Mouse (Mus musculus): ENCODE results near the gene Mrps35. TPM values are rescaled to one million over a fixed set of nuclear protein-coding genes. Genes with fewer than 3 reads are reported as not detected.

Gene Mrps35
- polyA plus RNA-seq, 1 experiment from 2014 or later: 89.3 TPM

- WGBS: 8% methylated on average over 18 of the region's 20 CpGs
- Histone ChIP-seq H3K4me2 (ENCODE audit: low read depth, low read length) (peak within 1 kb of the TSS; percentile 59), H3K36me3 (ENCODE audit: control insufficient read depth, insufficient read depth, low read length) (no peaks in the 10 kb centered on the region), H3K4me1 (ENCODE audit: control insufficient read depth, insufficient read depth, low read length) (peaks cover 12% of the 10 kb centered on the region), H3K27ac (replicated peaks; ENCODE audit: low read depth, low read length) (peak within 1 kb of the TSS; percentile 42; the same call in 1 of the 2 replicates), H3K9ac (ENCODE audit: low read depth, low read length) (peak within 1 kb of the TSS; percentile 58), H3K4me3 (ENCODE audit: low read depth, low read length) (peak within 1 kb of the TSS; percentile 29), H3K9me3 (ENCODE audit: control insufficient read depth, low read length) (no peaks in the 10 kb centered on the region), H3K27me3 (replicated peaks; ENCODE audit: control insufficient read depth, insufficient read depth, low read length) (no peaks in the 10 kb centered on the region)
- ATAC-seq (ENCODE audit: low read depth) (0 out of 2 replicates have a peak, but pooled peaks have one; percentile 9), DNase-seq (ENCODE audit: low spot score) (peak; percentile 63)
These were observed 44.1 kb downstream of the Mrps35 start, which contains the start of gene Mansc4 for GRCm38 (mm10) chr6:147086594-147087225. TSS of gene Mansc4 (minus strand) at chr6:147087032.

- no peak for DNase-seq (ENCODE audit: low spot score)
- no peak overlapping the region for H3K9ac ChIP-seq (ENCODE audit: low read depth, low read length)
- no peak for ATAC-seq (ENCODE audit: low read depth)
- WGBS: 30% methylated on average over 7 of the region's 7 CpGs
- no peak overlapping the region for H3K4me2 ChIP-seq (ENCODE audit: low read depth, low read length)
- H3K4me1 ChIP-seq (ENCODE audit: control insufficient read depth, insufficient read depth, low read length): peaks cover 17% of the 10 kb centered on the region
- no peaks in the 10 kb centered on the region for H3K27me3 ChIP-seq (replicated peaks; ENCODE audit: control insufficient read depth, insufficient read depth, low read length)
- no peaks in the 10 kb centered on the region for H3K36me3 ChIP-seq (ENCODE audit: control insufficient read depth, insufficient read depth, low read length)
- no peak overlapping the region for H3K4me3 ChIP-seq (ENCODE audit: low read depth, low read length)
- no peak overlapping the region for H3K27ac ChIP-seq (replicated peaks; ENCODE audit: low read depth, low read length)
- no peaks in the 10 kb centered on the region for H3K9me3 ChIP-seq (ENCODE audit: control insufficient read depth, low read length)
These were observed 45.2 kb downstream of the Mrps35 start for GRCm38 (mm10) chr6:147087736-147088135.

- Histone ChIP-seq H3K9me3 (ENCODE audit: control insufficient read depth, low read length) (no peaks in the 10 kb centered on the region), H3K4me2 (ENCODE audit: low read depth, low read length) (no peak overlapping the region), H3K36me3 (ENCODE audit: control insufficient read depth, insufficient read depth, low read length) (no peaks in the 10 kb centered on the region), H3K27ac (replicated peaks; ENCODE audit: low read depth, low read length) (no peak overlapping the region), H3K4me3 (ENCODE audit: low read depth, low read length) (no peak overlapping the region), H3K27me3 (replicated peaks; ENCODE audit: control insufficient read depth, insufficient read depth, low read length) (no peaks in the 10 kb centered on the region), H3K9ac (ENCODE audit: low read depth, low read length) (no peak overlapping the region), H3K4me1 (ENCODE audit: control insufficient read depth, insufficient read depth, low read length) (peaks cover 17% of the 10 kb centered on the region)
- DNase-seq (ENCODE audit: low spot score): no peak
- no peak for ATAC-seq (ENCODE audit: low read depth)
- WGBS: 72% methylated on average over 3 of the region's 3 CpGs
These were observed 46.0 kb downstream of the Mrps35 start for GRCm38 (mm10) chr6:147088517-147088916.

- WGBS: 55% methylated on average over 5 of the region's 5 CpGs
- H3K4me1 ChIP-seq (ENCODE audit: control insufficient read depth, insufficient read depth, low read length): peaks cover 28% of the 10 kb centered on the region
- no peak overlapping the region for H3K9ac ChIP-seq (ENCODE audit: low read depth, low read length)
- DNase-seq (ENCODE audit: low spot score): no peak
- H3K36me3 ChIP-seq (ENCODE audit: control insufficient read depth, insufficient read depth, low read length): peaks cover 8% of the 10 kb centered on the region; the same call in 1 of the 2 replicates
- H3K27me3 ChIP-seq (replicated peaks; ENCODE audit: control insufficient read depth, insufficient read depth, low read length): no peaks in the 10 kb centered on the region
- no peak overlapping the region for H3K27ac ChIP-seq (replicated peaks; ENCODE audit: low read depth, low read length)
- peak overlapping the region; percentile 96; the same call in 1 of the 2 replicates for H3K4me2 ChIP-seq (ENCODE audit: low read depth, low read length)
- no peak overlapping the region for H3K4me3 ChIP-seq (ENCODE audit: low read depth, low read length)
- ATAC-seq (ENCODE audit: low read depth): no peak
- H3K9me3 ChIP-seq (ENCODE audit: control insufficient read depth, low read length): no peaks in the 10 kb centered on the region
These were observed 47.6 kb downstream of the Mrps35 start for GRCm38 (mm10) chr6:147090191-147090590.

- peak; percentile 79 for DNase-seq (ENCODE audit: low spot score)
These were observed 48.9 kb downstream of the Mrps35 start, which contains the start of gene Klhl42 for GRCm38 (mm10) chr6:147091136-147092120. TSS of gene Klhl42 (plus strand) at chr6:147091379.

GRCm38 (mm10) chr6:147092136-147092535, 49.6 kb downstream of the Mrps35 start:
- Histone ChIP-seq H3K4me1 (ENCODE audit: control insufficient read depth, insufficient read depth, low read length) (peaks cover 23% of the 10 kb centered on the region), H3K36me3 (ENCODE audit: control insufficient read depth, insufficient read depth, low read length) (peaks cover 16% of the 10 kb centered on the region; the same call in 1 of the 2 replicates), H3K27ac (replicated peaks; ENCODE audit: low read depth, low read length) (peak overlapping the region; percentile 81; the same call in 1 of the 2 replicates), H3K9ac (ENCODE audit: low read depth, low read length) (peak overlapping the region; percentile 90), H3K27me3 (replicated peaks; ENCODE audit: control insufficient read depth, insufficient read depth, low read length) (no peaks in the 10 kb centered on the region), H3K9me3 (ENCODE audit: control insufficient read depth, low read length) (no peaks in the 10 kb centered on the region), H3K4me2 (ENCODE audit: low read depth, low read length) (peak overlapping the region; percentile 96), H3K4me3 (ENCODE audit: low read depth, low read length) (peak overlapping the region; percentile 86)
- ATAC-seq (ENCODE audit: low read depth): peak; percentile 9
- DNase-seq (ENCODE audit: low spot score): no peak
- WGBS: 3% methylated on average over 10 of the region's 15 CpGs

More at GRCm38 (mm10) chr6:147091136-147092120, 48.9 kb downstream of the Mrps35 start, which contains the start of gene Klhl42:
- Histone ChIP-seq H3K4me3 (ENCODE audit: low read depth, low read length) (peak within 1 kb of the TSS; percentile 86), H3K27me3 (replicated peaks; ENCODE audit: control insufficient read depth, insufficient read depth, low read length) (no peaks in the 10 kb centered on the region), H3K9ac (ENCODE audit: low read depth, low read length) (peak within 1 kb of the TSS; percentile 90), H3K36me3 (ENCODE audit: control insufficient read depth, insufficient read depth, low read length) (peaks cover 16% of the 10 kb centered on the region; the same call in 1 of the 2 replicates), H3K27ac (replicated peaks; ENCODE audit: low read depth, low read length) (peak within 1 kb of the TSS; percentile 81), H3K4me1 (ENCODE audit: control insufficient read depth, insufficient read depth, low read length) (peaks cover 28% of the 10 kb centered on the region), H3K9me3 (ENCODE audit: control insufficient read depth, low read length) (no peaks in the 10 kb centered on the region), H3K4me2 (ENCODE audit: low read depth, low read length) (peak within 1 kb of the TSS; percentile 96)
- ATAC-seq (ENCODE audit: low read depth): peak; percentile 92
- under 1% methylated on average over 41 of the region's 99 CpGs for WGBS

GRCm38 (mm10) chr6:147094771-147095170, 52.2 kb downstream of the Mrps35 start:
- Histone ChIP-seq H3K4me3 (ENCODE audit: low read depth, low read length) (no peak overlapping the region), H3K36me3 (ENCODE audit: control insufficient read depth, insufficient read depth, low read length) (peaks cover 16% of the 10 kb centered on the region; the same call in 1 of the 2 replicates), H3K9ac (ENCODE audit: low read depth, low read length) (no peak overlapping the region), H3K4me1 (ENCODE audit: control insufficient read depth, insufficient read depth, low read length) (peaks cover 22% of the 10 kb centered on the region), H3K27me3 (replicated peaks; ENCODE audit: control insufficient read depth, insufficient read depth, low read length) (no peaks in the 10 kb centered on the region), H3K9me3 (ENCODE audit: control insufficient read depth, low read length) (no peaks in the 10 kb centered on the region), H3K4me2 (ENCODE audit: low read depth, low read length) (no peak overlapping the region), H3K27ac (replicated peaks; ENCODE audit: low read depth, low read length) (no peak overlapping the region)
- no peak for ATAC-seq (ENCODE audit: low read depth)
- 74% methylated on average over 7 of the region's 7 CpGs for WGBS
- no peak for DNase-seq (ENCODE audit: low spot score)

- Histone ChIP-seq H3K27me3 (replicated peaks; ENCODE audit: control insufficient read depth, insufficient read depth, low read length) (no peaks in the 10 kb centered on the region), H3K27ac (replicated peaks; ENCODE audit: low read depth, low read length) (no peak overlapping the region), H3K9ac (ENCODE audit: low read depth, low read length) (no peak overlapping the region), H3K36me3 (ENCODE audit: control insufficient read depth, insufficient read depth, low read length) (peaks cover 16% of the 10 kb centered on the region; the same call in 1 of the 2 replicates), H3K4me1 (ENCODE audit: control insufficient read depth, insufficient read depth, low read length) (peaks cover 16% of the 10 kb centered on the region; the same call in 1 of the 2 replicates), H3K4me2 (ENCODE audit: low read depth, low read length) (no peak overlapping the region), H3K4me3 (ENCODE audit: low read depth, low read length) (no peak overlapping the region), H3K9me3 (ENCODE audit: control insufficient read depth, low read length) (no peaks in the 10 kb centered on the region)
- no peak for ATAC-seq (ENCODE audit: low read depth)
- DNase-seq (ENCODE audit: low spot score): no peak
- WGBS: 94% methylated on average over 4 of the region's 4 CpGs
These were observed 53.5 kb downstream of the Mrps35 start for GRCm38 (mm10) chr6:147096109-147096508.
